ENCODE assay signal across 14 mouse cellular contexts in genomic region chr4:65296356-65296967, GRCm38 (mm10).
DNase-seq lines count a peak whose midpoint lies in the region; ATAC-seq lines count a peak whose summit lies in the region.
"Had no signal": no experiment of that assay in that cellular context is flagged by ENCODE, and none has a peak within 500 bp of the region (broad histone marks: within the 10 kb centered on the region; RNA-seq: fewer than 3 reads in every experiment).

No protein-coding gene starts in this region.

- no peak overlapping the region for H3K9ac ChIP-seq in embryonic facial prominence, embryonic 12.5 days
- H3K9ac ChIP-seq in heart, embryonic 11.5 days (ENCODE audit: low read depth, low read length): no peak overlapping the region
- H3K9ac ChIP-seq: heart, embryonic 12.5 days; liver, embryonic 13.5 days had no signal

- intact Hi-C loops in left cerebral cortex, postnatal 4 days (cut with DNase I): no loop called here

- no peaks in the 10 kb centered on the region for H3K9me3 ChIP-seq in heart, embryonic 10.5 days
- no peaks in the 10 kb centered on the region for H3K9me3 ChIP-seq in embryonic facial prominence, embryonic 12.5 days
- H3K9me3 ChIP-seq in heart, embryonic 11.5 days (replicated peaks; ENCODE audit: control insufficient read depth, low read length): no peaks in the 10 kb centered on the region
- H3K9me3 ChIP-seq: heart, embryonic 12.5 days; liver, embryonic 13.5 days had no signal

- ATAC-seq in embryonic facial prominence, embryonic 12.5 days (ENCODE audit: insufficient number of reproducible peaks, insufficient read depth, low FRiP score, low TSS enrichment): 0 out of 2 replicates have a peak, but pooled peaks have one; percentile 35
- no peak for ATAC-seq in heart, embryonic 11.5 days (replicated peaks; ENCODE audit: insufficient number of reproducible peaks, low FRiP score, low TSS enrichment)
- ATAC-seq: intestine, embryonic 16.5 days had no signal

- H3K4me1 ChIP-seq in heart, embryonic 10.5 days: peaks cover 12% of the 10 kb centered on the region; the same call in 1 of the 2 replicates
- 0 out of 2 replicates have a peak, but pooled peaks cover 3% of the 10 kb centered on the region for H3K4me1 ChIP-seq in embryonic facial prominence, embryonic 12.5 days
- peaks cover 6% of the 10 kb centered on the region; the same call in 1 of the 2 replicates for H3K4me1 ChIP-seq in heart, embryonic 11.5 days (ENCODE audit: control insufficient read depth, insufficient read depth, low read length)

- H3K4me3 ChIP-seq in heart, embryonic 10.5 days: no peak overlapping the region
- H3K4me3 ChIP-seq in embryonic facial prominence, embryonic 12.5 days: no peak overlapping the region
- H3K4me3 ChIP-seq in heart, embryonic 11.5 days (ENCODE audit: low read depth, low read length): no peak overlapping the region
- H3K4me3 ChIP-seq: erythroblast, embryonic 14.5 days; heart, embryonic 12.5 days; liver, embryonic 13.5 days had no signal

- 65% methylated on average over 7 of the region's 7 CpGs for WGBS in heart, embryonic 10.5 days
- 64% methylated on average over 7 of the region's 7 CpGs for WGBS in embryonic facial prominence, embryonic 12.5 days
- WGBS in heart, embryonic 11.5 days (ENCODE audit: insufficient replicate concordance): 64% methylated on average over 7 of the region's 7 CpGs

- no peak overlapping the region for H3K4me2 ChIP-seq in embryonic facial prominence, embryonic 12.5 days (replicated peaks)
- H3K4me2 ChIP-seq in heart, embryonic 11.5 days: no peak overlapping the region
- H3K4me2 ChIP-seq: heart, embryonic 12.5 days; liver, embryonic 13.5 days had no signal

- no peaks in the 10 kb centered on the region for H3K36me3 ChIP-seq in heart, embryonic 10.5 days
- no peaks in the 10 kb centered on the region for H3K36me3 ChIP-seq in embryonic facial prominence, embryonic 12.5 days
- no peaks in the 10 kb centered on the region for H3K36me3 ChIP-seq in heart, embryonic 11.5 days (ENCODE audit: control insufficient read depth, insufficient read depth, low read length)
- H3K36me3 ChIP-seq: heart, embryonic 12.5 days; liver, embryonic 13.5 days had no signal

- H3K27ac ChIP-seq in heart, embryonic 10.5 days: 0 out of 2 replicates have a peak overlapping the region, but pooled peaks have one; percentile 13
- H3K27ac ChIP-seq in embryonic facial prominence, embryonic 12.5 days: no peak overlapping the region
- no peak overlapping the region for H3K27ac ChIP-seq in heart, embryonic 11.5 days (ENCODE audit: low read depth, low read length)
- H3K27ac ChIP-seq: kidney, postnatal 0 days; liver, embryonic 13.5 days had no signal

- no peak for DNase-seq in heart, embryonic 10.5 days (ENCODE audit: low spot score)
- DNase-seq in heart, adult 8-10 months (ENCODE audit: low spot score): no peak
- DNase-seq in right cerebral cortex, postnatal 14 days: peak; percentile 18
- no peak for DNase-seq in right cerebral cortex, postnatal 25 days
- DNase-seq in gastrocnemius, postnatal 10 days: no peak
- DNase-seq in left cerebral cortex, postnatal 4 days: no peak
- DNase-seq: gastrocnemius, postnatal 14 days; liver, embryonic 13.5 days had no signal

- H3K27me3 ChIP-seq in heart, embryonic 10.5 days (ENCODE audit: insufficient read depth, poor library complexity, severe bottlenecking): peaks cover 28% of the 10 kb centered on the region
- H3K27me3 ChIP-seq in embryonic facial prominence, embryonic 12.5 days: no peaks in the 10 kb centered on the region
- no peaks in the 10 kb centered on the region for H3K27me3 ChIP-seq in heart, embryonic 11.5 days (ENCODE audit: control insufficient read depth, insufficient read depth, low read length)
- H3K27me3 ChIP-seq: liver, embryonic 13.5 days had no signal
